Mouse (Mus musculus): ENCODE data around the gene Gabra2.

GRCm38 (mm10) chr5:70995617-70996325 lies 99.9 kb downstream of the Gabra2 start:
- TF ChIP-seq CTCF (IDR thresholded peaks at IDR 0.05; ENCODE audit: low read depth) = no peak
- no peak for TF ChIP-seq EP300 (IDR thresholded peaks at IDR 0.05; ENCODE audit: low read depth)
